Mouse (Mus musculus) neural tube, embryonic 15.5 days (tissue): ENCODE measurements around the gene Cela3b. TPM values are rescaled to one million over a fixed set of nuclear protein-coding genes. Genes with fewer than 3 reads are reported as not detected.

Experiments
- ATAC-seq: fragments of 200-750 bp; cut with Nextera tagmentation; 2 replicates; pipeline ENCODE4 v1.8.0; 2017; ENCODE audit warnings: mild to moderate bottlenecking, moderate TSS enrichment, moderate library complexity; ENCODE audit not compliant: low FRiP score
- H3K27ac ChIP-seq: fragments of 300-500 bp; sonication (generic); replicated peaks from 2 replicates; pipeline ENCODE4 v1.5.1; 2015; ENCODE audit warnings: mild to moderate bottlenecking, inconsistent platforms
- H3K27me3 ChIP-seq: fragments of 300-500 bp; sonication (generic); replicated peaks from 2 replicates; pipeline ENCODE4 v1.6.1; 2015; ENCODE audit warnings: inconsistent platforms
- H3K36me3 ChIP-seq: fragments of 300-500 bp; sonication (generic); 2 replicates; pipeline ENCODE4 v1.6.1; 2015; ENCODE audit warnings: inconsistent platforms
- H3K4me1 ChIP-seq: fragments of 300-500 bp; sonication (generic); 2 replicates; pipeline ENCODE4 v1.6.1; 2015; ENCODE audit warnings: inconsistent platforms
- H3K4me2 ChIP-seq: fragments of 300-500 bp; sonication (generic); 2 replicates; pipeline ENCODE4 v1.6.1; 2015; ENCODE audit warnings: inconsistent platforms, mild to moderate bottlenecking, moderate library complexity
- H3K4me3 ChIP-seq: fragments of 300-500 bp; sonication (generic); replicated peaks from 2 replicates; pipeline ENCODE4 v1.5.1; 2015; ENCODE audit warnings: mild to moderate bottlenecking, inconsistent platforms
- H3K9ac ChIP-seq: fragments of 300-500 bp; sonication (generic); replicated peaks from 2 replicates; pipeline ENCODE4 v1.6.1; 2015; ENCODE audit warnings: mild to moderate bottlenecking, inconsistent platforms
- H3K9me3 ChIP-seq: fragments of 300-500 bp; sonication (generic); replicated peaks from 2 replicates; pipeline ENCODE4 v1.6.1; 2016; ENCODE audit warnings: inconsistent platforms
- WGBS: fragments of 180-500 bp; shearing (Covaris S2); methylation state at CpG from one replicate; pipeline ENCODE4 v1.1.7; 2015; ENCODE audit warnings: mixed read lengths; 5-methylcytosine and 5-hydroxymethylcytosine counted together
- polyA plus RNA-seq: library from polyadenylated mRNA; unstranded; fragments of >200 nt; fragmentation: Nextera tagmentation; extraction: Ambion mirVana; gene quantifications from 2 replicates; pipeline ENCODE4 v1.2.1, GENCODE M21; 2015

The Cela3b gene
- polyA plus RNA-seq, 1 experiment from 2014 or later: not detected

DNA sequence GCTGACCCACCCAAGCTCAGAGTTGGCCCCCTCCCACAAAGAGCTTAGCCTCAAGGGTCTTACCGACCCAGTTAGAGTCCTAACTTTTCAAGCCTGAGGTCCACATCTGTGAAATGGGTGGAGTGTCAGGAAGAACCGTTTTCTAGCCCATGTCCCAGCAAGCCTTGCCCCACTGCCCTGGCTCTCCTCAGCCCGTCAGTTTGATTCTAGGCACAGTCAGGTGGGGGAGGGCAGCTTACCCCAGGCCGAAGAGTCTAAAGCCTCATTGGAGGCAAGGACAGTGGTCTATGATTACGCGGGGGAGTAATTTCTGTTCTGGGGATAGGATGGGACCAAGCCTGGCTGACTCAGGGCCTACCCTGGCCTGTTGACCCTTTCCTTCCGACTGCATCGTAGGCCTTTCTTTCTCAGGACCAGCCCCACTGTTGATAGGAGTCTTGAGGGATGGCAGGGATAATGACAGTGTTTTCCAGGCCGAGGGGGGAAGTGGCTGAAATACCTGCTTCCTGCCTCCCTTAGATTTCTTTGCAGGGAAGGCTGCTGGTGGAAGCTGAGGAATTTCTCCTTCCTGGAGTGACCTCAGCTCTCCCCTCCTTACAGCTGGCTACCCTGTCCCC lies 40.5 kb upstream of the Cela3b start:
- no peak for ATAC-seq
- peaks cover 5% of the 10 kb centered on the region; the same call in 1 of the 2 replicates for H3K27me3 ChIP-seq
- no peaks in the 10 kb centered on the region for H3K9me3 ChIP-seq
- H3K27ac ChIP-seq: no peak overlapping the region
- H3K9ac ChIP-seq: no peak overlapping the region
- H3K4me3 ChIP-seq: no peak overlapping the region
- H3K4me2 ChIP-seq: peak overlapping the region; percentile 99
- H3K4me1 ChIP-seq: peaks cover 29% of the 10 kb centered on the region
- no peaks in the 10 kb centered on the region for H3K36me3 ChIP-seq
- WGBS: 75% methylated on average over 9 of the region's 9 CpGs

DNA sequence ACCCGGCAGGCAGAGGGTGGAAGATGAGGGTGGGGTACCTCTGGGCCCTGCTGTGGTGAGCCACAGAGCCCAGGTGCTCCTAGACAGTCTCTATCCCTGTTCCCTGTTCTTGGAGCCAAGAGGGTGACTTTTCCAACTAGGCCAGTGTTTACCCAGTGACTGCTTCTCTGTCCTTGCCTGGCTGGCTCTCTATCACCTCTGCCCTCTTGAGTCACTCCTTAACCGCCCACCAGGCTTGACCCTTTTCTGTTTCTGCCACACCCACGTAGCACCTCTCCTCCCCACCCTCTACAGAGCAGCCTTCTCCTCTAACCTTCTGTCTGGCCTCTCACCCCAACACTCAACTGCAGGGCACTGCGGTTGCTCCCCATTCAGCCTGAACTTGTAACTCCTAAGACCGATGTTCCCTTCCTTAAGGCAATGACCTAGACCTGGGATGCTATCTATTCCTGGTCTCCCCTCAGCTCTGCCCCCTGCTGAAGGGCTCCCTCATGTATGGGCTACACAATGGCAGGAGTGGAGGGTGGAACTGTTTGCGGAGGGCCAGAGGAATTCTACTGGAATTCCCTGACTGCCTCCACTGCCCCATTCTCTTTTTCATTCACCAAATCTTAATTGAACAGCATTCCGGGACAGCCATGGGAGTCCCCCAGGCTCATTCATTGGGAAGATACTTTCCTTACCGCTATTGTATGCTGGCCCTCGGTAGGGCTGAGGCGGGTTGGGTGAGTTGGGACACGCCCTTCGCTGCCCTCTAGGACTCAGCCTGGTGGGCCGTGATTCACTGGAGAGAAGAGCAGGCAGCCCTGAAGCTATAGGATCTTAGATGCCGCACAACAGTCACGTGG lies 39.7 kb upstream of the Cela3b start:
- H3K27ac ChIP-seq: peak overlapping the region; percentile 51; the same call in 1 of the 2 replicates

DNA sequence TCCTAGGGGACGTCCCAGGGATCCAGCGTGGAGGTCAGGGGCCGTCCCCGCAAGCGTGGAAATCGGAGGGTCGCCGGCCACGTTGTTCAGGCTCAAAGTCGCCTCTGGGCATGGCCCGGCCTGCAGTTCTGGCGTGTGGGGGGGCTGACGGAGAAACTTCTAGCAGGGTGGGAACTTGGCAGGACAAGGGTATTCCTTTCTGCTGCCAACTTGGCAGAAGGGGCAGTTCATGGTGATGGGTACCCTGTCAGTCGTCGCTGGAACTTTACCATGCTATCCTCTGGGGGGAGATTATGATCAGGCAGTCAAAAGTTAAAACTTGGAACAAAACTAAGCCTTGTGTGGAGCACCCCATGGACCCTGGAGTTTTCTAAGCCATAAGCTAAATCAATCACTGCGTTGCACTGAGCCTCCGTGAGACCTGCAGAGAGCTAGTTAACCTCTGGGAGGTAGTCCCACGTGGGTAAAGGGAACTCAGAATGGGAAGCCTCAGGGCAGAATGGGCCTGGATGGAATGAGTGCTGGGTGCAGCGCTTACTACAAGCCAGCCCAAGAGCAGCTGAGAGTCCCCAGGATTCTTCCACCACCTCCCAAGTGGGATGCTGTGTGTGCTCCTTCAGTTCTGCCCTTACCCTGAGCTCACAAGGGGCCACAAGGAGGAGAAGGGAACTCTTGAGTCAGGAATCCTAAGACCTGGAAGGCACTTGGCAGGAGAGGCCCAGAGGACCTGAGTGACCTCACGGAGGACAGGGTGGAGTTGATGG lies 38.9 kb upstream of the Cela3b start:
- H3K36me3 ChIP-seq: no peaks in the 10 kb centered on the region
- H3K9me3 ChIP-seq: no peaks in the 10 kb centered on the region
- 4% methylated on average over 20 of the region's 20 CpGs for WGBS
- peaks cover 5% of the 10 kb centered on the region; the same call in 1 of the 2 replicates for H3K27me3 ChIP-seq
- H3K4me3 ChIP-seq: peak overlapping the region; percentile 58
- ATAC-seq: no peak; the same call in 1 of the 2 replicates
- H3K9ac ChIP-seq: peak overlapping the region; percentile 59
- H3K4me1 ChIP-seq: peaks cover 32% of the 10 kb centered on the region
- H3K27ac ChIP-seq: peak overlapping the region; percentile 51; the same call in 1 of the 2 replicates
- H3K4me2 ChIP-seq: peak overlapping the region; percentile 99

More for the DNA sequence above, 39.7 kb upstream of the Cela3b start:
- no peaks in the 10 kb centered on the region for H3K9me3 ChIP-seq
- H3K36me3 ChIP-seq: no peaks in the 10 kb centered on the region
- peaks cover 5% of the 10 kb centered on the region; the same call in 1 of the 2 replicates for H3K27me3 ChIP-seq
- peak overlapping the region; percentile 59 for H3K9ac ChIP-seq
- no peak for ATAC-seq
- peak overlapping the region; percentile 58 for H3K4me3 ChIP-seq
- H3K4me2 ChIP-seq: peak overlapping the region; percentile 99
- H3K4me1 ChIP-seq: peaks cover 29% of the 10 kb centered on the region
- WGBS: 39% methylated on average over 15 of the region's 15 CpGs

DNA sequence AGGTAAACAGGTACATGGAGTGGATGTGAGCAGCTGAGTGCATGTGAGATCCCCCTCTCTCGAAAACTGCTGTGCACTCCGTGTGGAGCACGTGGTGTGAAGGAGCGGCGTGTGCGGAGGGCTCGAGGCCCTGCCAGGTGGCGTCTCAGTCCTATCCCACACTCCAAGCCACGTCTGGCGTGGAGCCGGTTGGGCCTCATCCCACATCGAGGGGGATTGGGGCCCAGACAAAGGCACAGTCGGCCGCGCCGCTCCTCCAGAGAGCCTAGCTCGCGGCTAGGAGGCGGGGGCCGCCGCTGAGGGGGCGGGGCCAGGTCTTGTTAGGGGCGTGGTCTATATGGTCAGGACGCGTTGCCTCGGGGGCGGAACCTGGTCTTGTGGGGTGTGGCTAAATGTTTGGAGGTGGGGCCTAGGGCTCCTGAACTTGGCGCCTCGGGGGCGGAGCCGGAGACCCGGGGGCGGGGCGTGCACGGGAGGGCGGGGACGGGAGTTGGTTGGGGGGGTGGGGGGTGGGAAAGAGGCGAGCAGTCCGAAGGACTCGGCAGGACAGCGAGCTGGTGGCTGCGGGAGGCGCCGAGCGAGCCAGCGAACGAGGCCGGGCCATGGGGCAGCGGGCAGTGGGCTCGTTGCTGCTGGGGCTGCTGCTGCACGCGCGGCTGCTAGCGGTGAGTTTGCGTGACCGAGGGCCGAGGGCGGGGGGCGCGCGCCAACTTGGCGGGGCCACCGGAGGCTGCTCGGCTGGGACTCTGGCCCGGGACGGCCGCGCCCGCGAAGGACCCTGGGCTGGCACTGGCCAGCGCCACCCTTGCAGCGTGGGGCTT lies 38.1 kb upstream of the Cela3b start, which contains the start of gene Hspg2:
Gene Hspg2, plus strand, starts transcription at position 510 of the 821 bp plus-strand sequence.
- Histone ChIP-seq H3K4me1 (peaks cover 26% of the 10 kb centered on the region), H3K4me2 (peak within 1 kb of the TSS; percentile 99), H3K9me3 (no peaks in the 10 kb centered on the region), H3K36me3 (no peaks in the 10 kb centered on the region), H3K27ac (peak within 1 kb of the TSS; percentile 51; the same call in 1 of the 2 replicates), H3K9ac (peak within 1 kb of the TSS; percentile 59), H3K4me3 (peak within 1 kb of the TSS; percentile 58), H3K27me3 (peaks cover 5% of the 10 kb centered on the region; the same call in 1 of the 2 replicates)
- under 1% methylated on average over 68 of the region's 72 CpGs for WGBS
- ATAC-seq: peak; percentile 91

DNA sequence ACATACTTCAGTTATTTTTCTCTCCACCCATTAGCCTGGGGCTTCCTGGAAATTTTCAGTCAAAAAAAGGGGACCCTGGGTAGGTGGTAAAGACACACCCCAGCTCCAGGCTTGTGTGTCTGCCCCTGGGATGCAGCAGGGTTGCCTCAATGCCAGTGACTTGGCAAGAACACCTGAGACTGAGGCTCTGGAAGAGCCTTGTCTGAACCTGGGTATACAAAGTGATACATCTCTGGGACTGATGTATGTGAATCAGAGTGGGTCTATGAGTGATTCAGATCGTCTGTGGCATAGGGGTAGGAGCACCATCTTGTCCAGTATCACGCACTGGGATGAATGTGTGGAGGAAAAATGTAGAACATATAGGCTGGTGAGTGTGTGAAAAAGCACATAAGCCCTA lies 37.2 kb upstream of the Cela3b start:
- Histone ChIP-seq H3K27ac (no peak overlapping the region), H3K36me3 (no peaks in the 10 kb centered on the region), H3K4me1 (peaks cover 26% of the 10 kb centered on the region), H3K9me3 (no peaks in the 10 kb centered on the region), H3K4me3 (no peak overlapping the region), H3K9ac (no peak overlapping the region), H3K27me3 (peaks cover 5% of the 10 kb centered on the region; the same call in 1 of the 2 replicates), H3K4me2 (peak overlapping the region; percentile 99; the same call in 1 of the 2 replicates)
- WGBS: 92% methylated on average over 2 of the region's 2 CpGs
- ATAC-seq: no peak

DNA sequence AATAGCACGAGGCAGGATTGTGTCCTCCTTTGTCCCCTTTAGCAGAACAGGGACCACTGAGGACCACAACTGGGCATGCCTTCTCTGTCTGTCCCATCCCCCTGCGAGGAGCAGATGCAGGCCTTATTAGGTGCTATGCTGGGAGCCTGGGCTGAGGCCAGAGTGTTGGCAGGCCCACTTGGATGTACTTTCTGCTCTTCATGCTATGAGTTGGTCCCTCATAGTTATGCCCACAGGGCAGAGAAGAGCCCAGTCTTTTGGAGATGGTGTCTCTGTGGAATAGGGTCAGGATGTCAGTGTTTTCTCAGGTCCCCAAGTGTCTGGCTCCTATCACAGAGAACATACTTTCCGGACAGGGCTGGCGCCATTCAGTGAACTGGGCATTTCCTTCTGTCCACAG lies 36.7 kb upstream of the Cela3b start:
- H3K27me3 ChIP-seq: peaks cover 5% of the 10 kb centered on the region; the same call in 1 of the 2 replicates
- no peak overlapping the region for H3K4me3 ChIP-seq
- H3K9ac ChIP-seq: no peak overlapping the region
- no peak overlapping the region for H3K4me2 ChIP-seq
- WGBS: 75% methylated on average over 4 of the region's 4 CpGs
- ATAC-seq: no peak
- no peak overlapping the region for H3K27ac ChIP-seq
- no peaks in the 10 kb centered on the region for H3K36me3 ChIP-seq
- H3K4me1 ChIP-seq: peaks cover 26% of the 10 kb centered on the region
- H3K9me3 ChIP-seq: no peaks in the 10 kb centered on the region

DNA sequence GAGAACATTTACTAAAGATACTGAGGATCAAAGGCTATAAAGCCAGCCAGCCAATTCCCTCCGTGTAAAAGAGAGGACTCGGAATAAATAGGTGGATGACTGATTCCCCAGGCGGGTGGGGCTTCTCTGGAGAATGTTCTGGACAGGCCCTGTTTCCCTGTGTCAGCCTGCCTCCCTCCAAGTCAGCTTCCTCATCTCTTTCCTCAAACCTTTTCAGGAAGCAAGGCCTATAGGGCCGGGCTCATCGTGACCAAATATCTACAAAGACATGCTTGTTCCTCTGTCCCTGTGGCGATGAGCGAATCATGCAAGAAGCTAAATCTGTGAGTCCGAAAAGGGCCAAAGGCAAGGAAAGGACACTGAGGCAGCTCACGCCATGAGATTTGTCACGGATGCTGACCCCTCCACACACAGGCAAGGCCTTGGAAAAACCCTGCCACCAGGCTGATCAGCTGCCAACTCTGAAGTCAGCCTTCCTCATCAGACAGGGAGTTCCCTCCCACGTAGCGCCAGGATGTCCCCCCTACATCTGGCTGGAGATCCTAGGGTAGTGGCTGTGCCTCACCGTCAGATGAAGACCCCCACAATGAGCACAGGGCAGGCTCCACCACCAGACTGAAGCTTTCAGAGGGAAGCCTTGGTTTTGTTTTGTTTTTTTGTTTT lies 34.9 kb upstream of the Cela3b start:
- Histone ChIP-seq H3K4me3 (no peak overlapping the region), H3K4me1 (peaks cover 25% of the 10 kb centered on the region), H3K9ac (no peak overlapping the region), H3K4me2 (no peak overlapping the region), H3K27me3 (peaks cover 5% of the 10 kb centered on the region; the same call in 1 of the 2 replicates), H3K9me3 (no peaks in the 10 kb centered on the region), H3K36me3 (no peaks in the 10 kb centered on the region), H3K27ac (no peak overlapping the region)
- WGBS: 72% methylated on average over 13 of the region's 13 CpGs
- ATAC-seq: no peak

DNA sequence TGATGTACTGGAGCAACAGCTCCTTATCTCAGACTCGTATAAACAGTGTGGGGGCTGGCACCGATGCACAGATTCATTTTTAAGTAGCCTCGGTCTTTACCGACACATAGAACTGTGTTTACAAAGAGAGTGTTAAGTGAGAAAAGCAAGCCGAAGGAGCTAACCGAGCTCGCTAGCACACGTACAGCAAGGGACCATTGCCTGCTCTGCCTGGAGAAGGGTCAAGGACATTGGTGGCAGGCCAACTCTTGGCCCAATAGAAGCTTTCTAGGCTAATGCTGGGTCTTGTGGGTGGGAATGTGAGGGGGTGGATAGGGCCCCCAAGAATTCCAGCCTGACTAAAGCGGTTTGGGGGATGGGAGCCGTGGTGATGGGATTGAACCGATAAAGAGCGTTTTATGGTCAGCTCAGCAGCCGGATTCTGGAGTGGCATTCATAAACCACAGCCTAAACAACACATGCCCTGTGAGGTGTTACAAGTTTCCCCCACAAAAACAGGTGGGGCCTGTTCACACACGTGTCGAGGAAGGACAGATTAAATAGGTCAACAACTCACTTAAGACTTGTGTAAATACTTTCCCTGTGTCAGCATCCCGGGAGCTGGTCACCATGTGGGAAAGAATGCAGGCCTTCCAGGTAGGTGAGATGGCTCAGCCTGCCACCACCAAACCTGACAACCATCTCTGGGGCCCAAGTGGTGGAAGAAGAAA lies 31.8 kb upstream of the Cela3b start:
- Histone ChIP-seq H3K27me3 (no peaks in the 10 kb centered on the region; the same call in 1 of the 2 replicates), H3K36me3 (no peaks in the 10 kb centered on the region), H3K9ac (no peak overlapping the region), H3K4me3 (no peak overlapping the region), H3K4me2 (no peak overlapping the region), H3K9me3 (no peaks in the 10 kb centered on the region), H3K27ac (no peak overlapping the region), H3K4me1 (peaks cover 3% of the 10 kb centered on the region; the same call in 1 of the 2 replicates)
- no peak for ATAC-seq
- 85% methylated on average over 16 of the region's 16 CpGs for WGBS

DNA sequence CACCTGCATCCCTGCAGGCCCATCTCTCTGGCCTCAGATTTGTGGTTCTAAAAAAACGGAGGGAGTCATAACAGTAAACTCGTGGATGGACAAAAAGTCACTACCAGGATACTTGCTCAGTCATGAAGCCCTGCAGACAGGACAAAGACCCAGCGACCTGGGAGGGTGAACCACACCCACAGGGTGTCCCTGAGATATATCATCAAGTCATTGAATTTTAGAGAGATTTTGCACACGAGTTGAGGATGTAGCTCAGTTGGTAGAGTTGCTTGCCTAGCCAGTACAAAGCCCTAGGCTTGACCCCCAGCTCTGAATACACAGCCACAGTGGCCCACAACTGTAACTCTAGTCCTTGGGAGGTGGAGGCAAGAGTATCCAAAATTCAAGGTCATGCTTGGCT lies 30.9 kb upstream of the Cela3b start:
- Histone ChIP-seq H3K9ac (no peak overlapping the region), H3K36me3 (no peaks in the 10 kb centered on the region), H3K4me1 (peaks cover 3% of the 10 kb centered on the region; the same call in 1 of the 2 replicates), H3K4me2 (no peak overlapping the region), H3K27me3 (no peaks in the 10 kb centered on the region), H3K27ac (no peak overlapping the region), H3K9me3 (no peaks in the 10 kb centered on the region), H3K4me3 (no peak overlapping the region)
- no peak for ATAC-seq
- WGBS: 78% methylated on average over 4 of the region's 4 CpGs

DNA sequence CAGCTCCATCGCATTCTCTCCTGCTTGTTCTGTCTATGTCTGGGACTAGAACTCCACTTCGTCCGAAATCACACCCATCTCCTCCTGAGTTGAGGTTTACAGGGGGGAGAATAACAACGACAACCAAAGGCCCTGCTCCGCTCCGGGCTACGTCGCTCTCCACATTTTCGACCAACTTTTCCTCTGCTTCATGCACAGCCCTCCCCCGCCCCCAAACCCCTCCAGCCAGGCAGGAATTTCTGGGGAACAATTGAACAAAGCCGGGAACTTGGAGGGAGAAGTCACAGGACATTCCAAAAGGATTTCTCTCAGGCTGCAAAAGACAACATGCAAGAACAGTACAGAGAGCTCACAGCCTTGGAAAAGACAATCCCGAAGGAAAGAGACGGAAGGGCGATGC lies 30.3 kb upstream of the Cela3b start:
- no peaks in the 10 kb centered on the region for H3K27me3 ChIP-seq

More for the DNA sequence above, 30.3 kb upstream of the Cela3b start:
- H3K27ac ChIP-seq: no peak overlapping the region
- H3K9me3 ChIP-seq: no peaks in the 10 kb centered on the region
- no peak for ATAC-seq
- no peak overlapping the region for H3K4me2 ChIP-seq
- H3K9ac ChIP-seq: no peak overlapping the region
- H3K4me1 ChIP-seq: peaks cover 3% of the 10 kb centered on the region; the same call in 1 of the 2 replicates
- 63% methylated on average over 14 of the region's 14 CpGs for WGBS
- no peaks in the 10 kb centered on the region for H3K36me3 ChIP-seq
- H3K4me3 ChIP-seq: no peak overlapping the region
